Mouse (Mus musculus) cortical plate, adult 2 months (tissue): ENCODE results near the gene Mier3. TPM values are rescaled to one million over a fixed set of nuclear protein-coding genes. Genes with fewer than 3 reads are reported as not detected.
A peak's percentile ranks its signal among the peaks of the same experiment; 100 is the strongest.

Experiments used
- H3K27ac ChIP-seq: fragments of 200-500 bp; 2 replicates; pipeline ENCODE4 v1.5.1; 2012; ENCODE audit warnings: low read length, control low read depth, inconsistent platforms; ENCODE audit not compliant: insufficient read depth
- H3K4me1 ChIP-seq: fragments of 200-500 bp; 2 replicates; pipeline ENCODE4 v1.6.1; 2011; ENCODE audit warnings: low read length; ENCODE audit not compliant: control insufficient read depth, insufficient read depth
- H3K4me3 ChIP-seq: fragments of 200-500 bp; 2 replicates; pipeline ENCODE4 v1.5.1; 2011; ENCODE audit warnings: mild to moderate bottlenecking, low read length, control low read depth; ENCODE audit not compliant: insufficient read depth
- CTCF ChIP-seq: fragments of 200-500 bp; IDR thresholded peaks from 2 replicates; pipeline ENCODE4 v1.5.1; 2011; ENCODE audit warnings: mild to moderate bottlenecking, control low read depth, low read length; ENCODE audit not compliant: insufficient read depth; ENCODE audit errors: extremely low read depth
- POLR2A ChIP-seq: fragments of 200-500 bp; IDR thresholded peaks from 2 replicates; pipeline ENCODE4 v1.6.1; 2011; ENCODE audit warnings: mild to moderate bottlenecking, low read length, control low read depth; ENCODE audit not compliant: insufficient read depth; ENCODE audit errors: extremely low read depth
- polyA plus RNA-seq: library from polyadenylated mRNA; depleted of rRNA; stranded (reverse); fragments of >200 nt; gene quantifications from 2 replicates; pipeline ENCODE4 v1.2.3, GENCODE M21; 2012

Gene Mier3
- polyA plus RNA-seq, 1 experiment: 12.0 TPM

DNA sequence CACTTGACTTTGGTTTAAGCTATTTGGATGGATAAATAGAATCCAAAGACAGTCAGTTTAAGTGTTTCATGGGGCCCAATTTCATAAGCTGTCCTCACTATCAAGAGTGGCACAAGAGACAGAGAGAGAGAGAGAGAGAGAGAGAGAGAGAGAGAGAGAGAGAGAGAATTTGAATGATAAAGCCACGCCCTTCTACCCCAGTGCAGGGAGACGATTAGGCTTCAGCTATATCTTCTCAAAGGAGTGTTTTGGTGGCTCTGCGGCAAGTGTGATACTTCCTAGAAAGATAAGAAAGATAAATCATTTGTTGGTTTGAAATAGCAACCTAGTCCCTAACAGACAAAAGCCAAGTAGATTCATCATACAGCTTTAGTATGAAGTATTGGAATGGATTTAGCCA lies 24.0 kb upstream of the Mier3 start:
- Histone ChIP-seq H3K27ac (no peak overlapping the region), H3K4me3 (no peak overlapping the region), H3K4me1 (no peaks in the 10 kb centered on the region)
- no peak for TF ChIP-seq POLR2A
- no peak for TF ChIP-seq CTCF

DNA sequence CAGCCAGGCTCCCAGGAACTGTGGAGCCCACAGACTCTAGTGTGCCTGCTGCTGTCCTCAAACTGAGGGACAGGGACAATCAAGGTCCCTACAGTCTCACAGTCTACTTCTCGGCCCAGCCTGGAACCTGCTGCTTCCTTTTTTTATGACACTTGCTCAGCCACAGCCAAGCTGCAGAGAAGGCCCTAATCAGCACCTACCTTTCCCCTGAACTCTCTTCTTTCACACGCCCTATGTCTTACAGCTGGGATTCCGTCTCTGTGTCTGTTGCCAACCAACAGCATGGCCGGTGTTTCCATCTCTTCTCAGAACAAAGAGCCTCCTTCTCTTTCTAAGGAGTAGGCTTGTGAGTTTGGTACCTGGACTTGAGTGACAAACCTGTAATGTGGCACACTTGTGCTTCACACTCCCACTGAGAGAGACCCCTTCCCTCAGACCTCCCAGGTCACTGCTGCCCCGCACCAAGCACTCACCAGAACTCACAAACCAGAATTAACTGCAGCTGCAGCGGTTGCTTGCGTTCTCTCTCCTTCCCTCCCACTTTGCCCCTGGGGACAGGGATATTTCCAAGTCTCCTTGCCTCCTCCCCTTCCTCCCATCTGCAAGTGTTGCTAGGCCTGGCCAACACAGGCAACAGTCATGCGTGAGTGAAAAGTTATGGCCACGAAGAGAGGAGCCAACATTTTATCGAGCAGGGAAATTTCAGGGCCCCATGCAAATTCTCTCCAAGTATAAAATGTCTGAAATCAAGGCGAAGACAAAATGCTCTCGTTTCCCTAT lies 22.1 kb upstream of the Mier3 start:
- H3K4me3 ChIP-seq: no peak overlapping the region
- no peaks in the 10 kb centered on the region for H3K4me1 ChIP-seq
- TF ChIP-seq POLR2A (no peak), CTCF (no peak)

GRCm38 (mm10) chr13:111659430-111659829 lies 21.3 kb upstream of the Mier3 start:
- Histone ChIP-seq H3K4me3 (no peak overlapping the region), H3K4me1 (no peaks in the 10 kb centered on the region), H3K27ac (no peak overlapping the region)
- TF ChIP-seq POLR2A (no peak), CTCF (no peak)

More for the DNA sequence above, 22.1 kb upstream of the Mier3 start:
- H3K27ac ChIP-seq: no peak overlapping the region

- Histone ChIP-seq H3K4me3 (no peak overlapping the region), H3K4me1 (no peaks in the 10 kb centered on the region), H3K27ac (no peak overlapping the region)
- TF ChIP-seq POLR2A (no peak), CTCF (no peak)
Measured at GRCm38 (mm10) chr13:111660072-111660471, 20.7 kb upstream of the Mier3 start.

- Histone ChIP-seq H3K4me1 (no peaks in the 10 kb centered on the region), H3K27ac (no peak overlapping the region)
- no peak for TF ChIP-seq CTCF
- TF ChIP-seq POLR2A: no peak
Measured at GRCm38 (mm10) chr13:111660556-111660955, 20.2 kb upstream of the Mier3 start.

DNA sequence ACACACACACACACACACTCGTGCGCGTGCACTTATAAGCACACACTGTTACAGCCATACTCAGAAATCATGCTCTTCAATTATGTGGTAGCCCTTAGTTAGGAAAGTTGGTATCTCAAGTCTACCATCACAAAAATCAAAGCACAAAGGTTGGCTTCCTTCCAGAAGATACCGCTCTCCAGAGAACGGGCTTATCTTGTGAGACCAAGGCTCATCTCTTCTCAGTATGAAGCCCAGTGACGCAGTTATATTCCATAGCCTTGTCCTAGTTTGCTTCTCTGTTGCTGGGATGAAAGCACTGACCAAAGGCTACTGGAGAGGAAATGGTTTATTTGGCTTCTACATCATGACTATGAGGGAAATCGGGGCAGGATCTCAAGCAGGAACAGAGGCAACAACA lies 12.8 kb upstream of the Mier3 start:
- no peaks in the 10 kb centered on the region for H3K4me1 ChIP-seq
- H3K27ac ChIP-seq: no peak overlapping the region
- H3K4me3 ChIP-seq: no peak overlapping the region
- TF ChIP-seq CTCF: no peak
- no peak for TF ChIP-seq POLR2A

More at GRCm38 (mm10) chr13:111660556-111660955, 20.2 kb upstream of the Mier3 start:
- no peak overlapping the region for H3K4me3 ChIP-seq

- Histone ChIP-seq H3K27ac (no peak overlapping the region), H3K4me3 (no peak overlapping the region), H3K4me1 (no peaks in the 10 kb centered on the region)
- no peak for TF ChIP-seq POLR2A
- no peak for TF ChIP-seq CTCF
Measured at GRCm38 (mm10) chr13:111676841-111677240, 3.9 kb upstream of the Mier3 start.

GRCm38 (mm10) chr13:111684056-111684625 lies 3.4 kb downstream of the Mier3 start:
- Histone ChIP-seq H3K27ac (no peak overlapping the region), H3K4me1 (no peaks in the 10 kb centered on the region)
- TF ChIP-seq CTCF (no peak), POLR2A (no peak)

DNA sequence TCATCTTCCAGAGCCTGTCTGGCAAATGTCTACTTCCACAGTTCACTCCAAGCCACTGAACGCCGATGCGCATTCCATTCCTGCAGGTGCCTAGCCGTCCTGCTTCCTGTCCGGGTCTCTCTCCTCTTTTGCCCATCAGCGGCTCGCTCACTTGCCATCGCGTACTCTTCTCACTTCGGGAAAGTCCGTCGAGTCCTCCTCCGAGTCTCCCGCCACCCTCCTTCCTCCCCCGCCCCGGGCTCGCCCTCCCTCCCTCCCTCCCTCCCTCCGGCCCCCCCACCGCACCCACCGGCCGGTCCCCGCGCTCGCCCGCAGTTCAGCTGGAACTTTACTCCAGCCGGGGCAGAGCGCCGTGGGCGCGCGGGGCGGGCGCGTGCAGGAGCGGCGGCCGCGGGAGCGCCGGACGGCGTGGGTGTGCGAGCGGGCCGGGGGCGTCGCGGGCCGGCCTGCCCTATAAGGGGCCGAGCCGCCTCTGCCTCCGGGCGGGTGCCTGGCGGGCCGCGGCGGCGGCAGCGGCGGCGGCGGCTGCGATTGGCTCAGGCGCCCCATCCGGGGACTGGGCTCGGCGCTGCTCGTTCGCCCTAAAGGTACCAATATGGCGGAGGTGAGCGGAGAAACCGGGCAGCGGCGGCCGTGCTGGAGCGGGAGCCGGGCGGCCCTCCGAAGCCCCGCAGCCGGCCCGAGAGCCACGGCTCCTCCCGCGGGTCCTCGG lies 5.1 kb downstream of the Mier3 start:
- Histone ChIP-seq H3K4me1 (no peaks in the 10 kb centered on the region), H3K27ac (no peak overlapping the region; the same call in 1 of the 2 replicates), H3K4me3 (peak overlapping the region; percentile 28)
- peak; percentile 31; the same call in 1 of the 2 replicates for TF ChIP-seq POLR2A
- no peak for TF ChIP-seq CTCF

More at GRCm38 (mm10) chr13:111684056-111684625, 3.4 kb downstream of the Mier3 start:
- no peak overlapping the region for H3K4me3 ChIP-seq
